Mouse (Mus musculus) forebrain, embryonic 14.5 days (tissue): Measurements from ENCODE around the gene Slirp. TPM values are rescaled to one million over a fixed set of nuclear protein-coding genes. Genes with fewer than 3 reads are reported as not detected.
A peak's percentile ranks its signal among the peaks of the same experiment; 100 is the strongest.

Experiments used
- ATAC-seq: fragments of 200-750 bp; cut with Nextera tagmentation; 2 replicates; pipeline ENCODE4 v1.8.0; 2017; ENCODE audit warnings: mild to moderate bottlenecking, moderate library complexity
- DNase-seq: peaks from one replicate; pipeline ENCODE4 v3.0.0-alpha.2; 2015; ENCODE audit warnings: low spot score
- H3K27ac ChIP-seq: fragments of 300-500 bp; sonication (generic); 2 replicates; pipeline ENCODE4 v1.5.1; 2014; ENCODE audit warnings: low read depth, mild to moderate bottlenecking, control low read depth, low read length, moderate library complexity
- H3K27me3 ChIP-seq: fragments of 300-500 bp; sonication (generic); replicated peaks from 2 replicates; pipeline ENCODE4 v1.6.1; 2014; ENCODE audit warnings: low read length, control low read depth, mixed read lengths; ENCODE audit not compliant: control insufficient read depth, insufficient read depth
- H3K36me3 ChIP-seq: fragments of 300-500 bp; sonication (generic); 2 replicates; pipeline ENCODE4 v1.6.1; 2014; ENCODE audit warnings: low read length, control low read depth; ENCODE audit not compliant: control insufficient read depth, insufficient read depth
- H3K4me1 ChIP-seq: fragments of 300-500 bp; sonication (generic); 2 replicates; pipeline ENCODE4 v1.6.1; 2014; ENCODE audit warnings: antibody characterized with exemption, low read length, control low read depth; ENCODE audit not compliant: control insufficient read depth, insufficient read depth
- H3K4me2 ChIP-seq: fragments of 300-500 bp; sonication (generic); 2 replicates; pipeline ENCODE4 v1.6.1; 2014; ENCODE audit warnings: mild to moderate bottlenecking, control low read depth, low read length
- H3K4me3 ChIP-seq: fragments of 300-500 bp; sonication (generic); 2 replicates; pipeline ENCODE4 v1.5.1; 2014; ENCODE audit warnings: low read depth, low read length, control low read depth
- H3K9ac ChIP-seq: fragments of 300-500 bp; sonication (generic); 2 replicates; pipeline ENCODE4 v1.6.1; 2014; ENCODE audit warnings: mild to moderate bottlenecking, low read length, control low read depth, moderate library complexity
- H3K9me3 ChIP-seq: fragments of 300-500 bp; sonication (generic); replicated peaks from 2 replicates; pipeline ENCODE4 v1.6.1; 2016; ENCODE audit warnings: low read length, control low read depth, mixed read lengths; ENCODE audit not compliant: control insufficient read depth
- WGBS: fragments of 180-500 bp; shearing (Covaris S2); extraction: QIAGEN DNeasy Blood & Tissue Kit; methylation state at CpG from one replicate; pipeline ENCODE4 v1.1.7; 2014; 5-methylcytosine and 5-hydroxymethylcytosine counted together
- polyA plus RNA-seq: library from polyadenylated mRNA; unstranded; fragments of >200 nt; fragmentation: Nextera tagmentation; extraction: Ambion mirVana; gene quantifications from 2 replicates; pipeline ENCODE4 v1.2.1, GENCODE M21; 2014

Gene Slirp
- 229 and 292 TPM in 2 replicates for polyA plus RNA-seq

DNA sequence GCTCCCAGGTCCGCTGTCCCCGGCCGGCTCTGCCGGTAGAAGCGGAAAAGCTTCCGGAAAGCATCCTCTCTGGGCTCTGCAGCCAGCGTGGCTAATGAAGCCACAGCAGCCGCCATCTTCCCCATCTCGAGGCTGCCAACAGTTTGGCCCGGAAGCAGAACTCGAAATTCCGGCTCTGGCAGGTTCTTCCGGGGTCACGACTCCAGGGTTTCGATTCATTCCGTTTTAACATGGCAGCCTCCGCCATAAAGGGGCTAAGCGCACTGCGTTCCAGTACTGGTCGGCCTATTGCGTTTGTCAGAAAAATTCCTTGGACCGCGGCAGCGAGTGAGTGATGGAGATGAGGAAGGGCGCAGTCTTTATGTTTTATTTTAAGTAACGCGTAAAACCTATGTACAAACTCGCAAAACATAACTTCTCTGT lies at the start of gene Slirp, which contains the start of gene Alkbh1:
Gene Slirp, plus strand, starts transcription at position 197 of the 423 bp plus-strand sequence.
Gene Alkbh1, minus strand, starts transcription at position 318 of the 423 bp plus-strand sequence.
- Histone ChIP-seq H3K9ac (peak within 1 kb of the TSS; percentile 80), H3K4me1 (peaks cover 19% of the 10 kb centered on the region), H3K4me3 (peak within 1 kb of the TSS; percentile 81), H3K4me2 (peak within 1 kb of the TSS; percentile 87), H3K36me3 (peaks cover 49% of the 10 kb centered on the region), H3K27me3 (no peaks in the 10 kb centered on the region), H3K27ac (peak within 1 kb of the TSS; percentile 77; the same call in 1 of the 2 replicates), H3K9me3 (no peaks in the 10 kb centered on the region)
- WGBS: under 1% methylated on average over 28 of the region's 28 CpGs
- peak; percentile 96 for ATAC-seq
- peak; percentile 97 for DNase-seq

DNA sequence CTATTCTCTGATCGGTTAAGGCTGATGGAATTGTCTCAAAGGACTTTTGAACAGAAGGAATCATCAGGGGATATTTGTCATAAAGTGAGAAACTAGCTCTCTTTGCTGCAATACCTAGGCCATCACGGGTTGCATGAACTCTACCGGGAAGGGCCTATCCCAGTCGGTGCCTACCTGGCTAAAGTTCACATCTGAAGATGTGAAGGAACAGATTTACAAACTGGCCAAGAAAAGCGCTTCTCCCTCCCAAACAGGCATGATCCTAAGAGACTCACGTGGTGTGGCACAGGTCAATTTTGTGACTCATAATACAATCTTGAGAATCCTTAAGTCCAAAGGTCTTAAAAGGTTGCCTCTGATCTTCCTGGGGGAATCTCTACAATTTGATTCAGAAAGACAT lies 49.4 kb upstream of the Slirp start:
- DNase-seq (no peak), ATAC-seq (no peak)
- Histone ChIP-seq H3K9ac (no peak overlapping the region), H3K9me3 (no peaks in the 10 kb centered on the region), H3K27me3 (no peaks in the 10 kb centered on the region), H3K4me1 (no peaks in the 10 kb centered on the region), H3K4me3 (no peak overlapping the region), H3K36me3 (no peaks in the 10 kb centered on the region), H3K27ac (no peak overlapping the region), H3K4me2 (no peak overlapping the region)
- WGBS: 87% methylated on average over 6 of the region's 6 CpGs

DNA sequence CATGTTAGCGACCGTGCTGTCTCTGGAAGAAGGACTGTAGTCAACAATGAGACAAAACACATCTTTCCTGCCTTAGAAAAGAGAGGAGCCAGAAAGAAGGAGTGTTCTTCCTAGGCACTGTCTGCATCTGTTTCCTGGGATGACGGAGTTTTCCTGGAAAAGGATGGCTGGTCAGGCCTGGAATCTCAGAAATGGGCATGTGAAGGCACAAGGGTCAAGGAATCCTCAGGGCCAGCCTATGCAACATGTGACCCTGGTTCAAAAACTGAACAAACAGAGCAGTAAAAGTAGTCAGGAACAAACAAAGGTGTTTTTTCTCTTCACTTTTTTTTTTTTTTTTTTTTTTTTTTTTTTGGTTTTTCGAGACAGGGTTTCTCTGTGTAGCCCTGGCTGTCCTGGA lies 46.6 kb upstream of the Slirp start:
- Histone ChIP-seq H3K27me3 (no peaks in the 10 kb centered on the region), H3K4me3 (no peak overlapping the region), H3K9ac (no peak overlapping the region), H3K36me3 (no peaks in the 10 kb centered on the region), H3K4me2 (no peak overlapping the region), H3K9me3 (no peaks in the 10 kb centered on the region), H3K27ac (no peak overlapping the region), H3K4me1 (no peaks in the 10 kb centered on the region)
- no peak for DNase-seq
- no peak for ATAC-seq
- WGBS: 86% methylated on average over 4 of the region's 4 CpGs

DNA sequence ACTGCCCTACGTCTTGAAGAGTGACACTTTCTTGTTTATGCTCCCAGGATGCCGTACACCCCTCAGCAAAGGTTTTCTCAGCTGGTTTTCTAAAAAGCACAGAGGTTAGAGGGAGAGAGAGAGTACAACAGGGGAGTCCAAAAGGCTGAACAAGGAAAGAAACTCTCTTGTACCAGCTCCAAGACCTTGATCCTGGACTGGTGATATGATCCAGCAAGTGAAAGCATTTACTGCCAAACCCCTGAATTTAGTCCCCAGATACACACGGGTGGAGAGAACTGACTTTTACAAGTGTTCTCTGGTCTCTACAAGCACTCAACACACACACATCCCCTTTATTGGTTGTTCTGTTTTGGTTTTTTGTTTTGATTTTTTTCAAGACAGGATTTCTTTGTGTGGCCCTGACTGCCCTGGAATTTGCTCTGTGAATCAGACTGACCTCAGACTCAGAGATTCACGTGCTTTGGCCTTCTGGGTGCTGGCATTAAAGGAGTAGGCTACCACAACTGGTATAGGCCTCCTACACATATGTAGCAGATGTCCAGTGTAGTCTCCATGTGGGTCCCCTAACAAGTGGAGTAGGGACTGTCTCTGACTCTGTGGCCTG lies 45.8 kb upstream of the Slirp start:
- no peak overlapping the region for H3K4me3 ChIP-seq
- H3K4me1 ChIP-seq: no peaks in the 10 kb centered on the region
- H3K27ac ChIP-seq: no peak overlapping the region
- ATAC-seq: no peak
- WGBS: 80% methylated on average over 4 of the region's 4 CpGs
- no peaks in the 10 kb centered on the region for H3K27me3 ChIP-seq
- no peaks in the 10 kb centered on the region for H3K9me3 ChIP-seq
- no peak overlapping the region for H3K9ac ChIP-seq
- no peak overlapping the region for H3K4me2 ChIP-seq
- H3K36me3 ChIP-seq: no peaks in the 10 kb centered on the region
- no peak for DNase-seq

DNA sequence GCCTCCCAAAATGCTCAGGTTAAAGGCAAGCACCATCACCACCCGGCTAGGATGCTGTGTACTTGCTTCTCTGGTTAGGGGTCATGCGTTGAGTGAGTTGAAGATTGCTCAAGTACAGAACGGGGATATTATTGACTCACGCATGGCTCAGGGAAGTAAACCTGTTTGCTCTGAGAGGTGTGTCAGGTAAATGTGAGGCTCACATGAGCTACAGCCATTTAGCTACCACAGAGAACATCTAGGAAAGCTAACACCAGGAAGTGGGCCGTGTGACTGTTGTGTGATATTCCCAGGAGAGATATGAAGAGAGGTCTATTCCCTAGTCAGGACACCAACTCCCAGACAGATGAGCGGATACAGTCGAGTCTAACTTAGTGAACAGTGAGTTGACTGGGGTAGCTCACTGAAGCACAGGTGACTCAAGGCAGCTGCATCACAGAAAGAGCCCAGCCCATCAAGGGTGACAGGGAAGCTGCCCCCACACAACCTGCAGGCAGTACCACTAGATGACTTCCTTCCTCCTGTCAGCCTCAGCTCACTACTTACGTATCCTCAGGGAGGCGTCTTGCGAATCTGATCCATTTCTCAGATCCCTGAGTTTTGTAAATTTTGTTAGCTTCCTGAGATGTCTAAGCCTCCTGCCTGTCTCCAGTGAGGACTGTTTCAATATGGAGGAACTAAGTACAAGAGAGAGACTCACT lies 44.4 kb upstream of the Slirp start:
- ATAC-seq (no peak), DNase-seq (no peak)
- Histone ChIP-seq H3K4me2 (no peak overlapping the region), H3K9me3 (no peaks in the 10 kb centered on the region), H3K27ac (no peak overlapping the region), H3K4me3 (no peak overlapping the region), H3K36me3 (no peaks in the 10 kb centered on the region), H3K9ac (no peak overlapping the region), H3K27me3 (no peaks in the 10 kb centered on the region), H3K4me1 (no peaks in the 10 kb centered on the region)
- WGBS: 91% methylated on average over 10 of the region's 10 CpGs

DNA sequence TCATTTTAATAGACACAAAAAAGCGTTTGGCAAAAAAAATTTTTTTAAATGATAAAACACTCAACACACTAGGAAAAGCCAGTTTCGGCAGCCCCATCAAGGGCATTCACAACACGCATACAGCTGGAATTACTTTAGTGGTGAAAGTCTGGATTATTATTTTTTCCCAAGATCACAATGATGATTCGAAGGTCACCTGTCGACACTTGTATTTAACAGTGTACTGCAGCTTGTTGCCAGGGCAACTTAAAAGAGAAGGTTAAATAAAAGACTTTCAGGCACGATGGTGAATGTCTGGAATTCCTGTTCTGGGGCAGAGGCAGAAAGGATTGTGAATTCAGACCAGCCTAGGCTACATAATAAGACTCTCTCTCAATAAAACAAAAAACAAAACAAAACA lies 41.8 kb upstream of the Slirp start:
- H3K27me3 ChIP-seq: no peaks in the 10 kb centered on the region
- no peaks in the 10 kb centered on the region for H3K9me3 ChIP-seq
- WGBS: 57% methylated on average over 6 of the region's 6 CpGs
- no peak overlapping the region for H3K4me2 ChIP-seq
- H3K9ac ChIP-seq: no peak overlapping the region
- no peak overlapping the region for H3K27ac ChIP-seq
- H3K4me1 ChIP-seq: no peaks in the 10 kb centered on the region
- ATAC-seq (no peak), DNase-seq (no peak)
- no peaks in the 10 kb centered on the region for H3K36me3 ChIP-seq
- H3K4me3 ChIP-seq: no peak overlapping the region

DNA sequence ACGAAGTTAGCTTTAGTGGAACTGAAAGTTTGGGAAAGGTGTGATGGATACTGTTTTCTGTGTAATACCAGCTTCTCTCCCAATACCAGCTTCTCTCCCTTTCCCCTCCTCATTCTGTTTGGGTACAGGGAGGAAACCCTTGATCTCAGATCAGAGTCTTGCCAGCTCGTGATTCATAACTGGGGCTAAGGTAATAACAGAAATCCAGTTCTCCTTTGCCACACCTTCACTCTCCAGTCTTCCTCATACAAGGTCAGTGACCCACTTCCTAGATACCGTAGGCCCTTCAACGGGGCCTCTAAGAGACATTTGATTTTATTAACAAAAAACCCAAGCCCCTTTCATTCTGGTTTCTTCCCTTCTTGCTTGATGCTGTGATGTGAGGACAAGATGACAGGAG lies 38.5 kb upstream of the Slirp start:
- H3K9ac ChIP-seq: no peak overlapping the region
- no peak overlapping the region for H3K27ac ChIP-seq
- no peaks in the 10 kb centered on the region for H3K9me3 ChIP-seq
- H3K4me3 ChIP-seq: no peak overlapping the region
- no peak overlapping the region for H3K4me2 ChIP-seq
- no peaks in the 10 kb centered on the region for H3K4me1 ChIP-seq
- 92% methylated on average over 4 of the region's 4 CpGs for WGBS
- H3K36me3 ChIP-seq: no peaks in the 10 kb centered on the region
- DNase-seq: no peak
- no peaks in the 10 kb centered on the region for H3K27me3 ChIP-seq
- no peak for ATAC-seq

DNA sequence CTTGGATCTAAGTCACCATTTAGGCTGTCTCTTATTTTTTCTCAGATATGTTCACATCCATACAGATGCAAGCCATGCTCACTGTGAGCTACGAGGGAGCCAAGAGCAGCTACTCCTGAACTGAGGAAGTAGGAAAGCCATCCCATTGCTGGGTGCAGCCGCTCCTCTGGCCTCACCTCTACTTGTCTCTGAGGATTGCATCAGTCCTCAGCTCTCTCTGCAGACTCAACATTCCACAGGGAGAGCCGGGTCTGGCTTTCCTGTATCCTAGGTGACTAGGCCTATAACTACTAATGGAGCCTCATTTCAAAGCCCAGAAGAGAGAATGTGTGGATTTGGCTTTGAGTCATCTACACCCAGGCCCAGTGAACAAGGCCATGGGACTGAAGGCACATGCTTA lies 38.0 kb upstream of the Slirp start:
- WGBS: 79% methylated on average over 3 of the region's 3 CpGs
- ATAC-seq: no peak

More for the DNA sequence above, 38.0 kb upstream of the Slirp start:
- no peak for DNase-seq
- no peak overlapping the region for H3K27ac ChIP-seq
- H3K9me3 ChIP-seq: no peaks in the 10 kb centered on the region
- H3K4me3 ChIP-seq: no peak overlapping the region
- H3K36me3 ChIP-seq: no peaks in the 10 kb centered on the region
- H3K27me3 ChIP-seq: no peaks in the 10 kb centered on the region
- no peak overlapping the region for H3K4me2 ChIP-seq
- H3K9ac ChIP-seq: no peak overlapping the region
- H3K4me1 ChIP-seq: no peaks in the 10 kb centered on the region
